Mouse (Mus musculus): ENCODE data around the gene Ubl4a. TPM values are rescaled to one million over a fixed set of nuclear protein-coding genes. Genes with fewer than 3 reads are reported as not detected.

Ubl4a gene
- 66.8 and 76.0 TPM in 2 replicates for polyA plus RNA-seq (2014; fragmentation: Nextera tagmentation; extraction: Ambion mirVana)

DNA sequence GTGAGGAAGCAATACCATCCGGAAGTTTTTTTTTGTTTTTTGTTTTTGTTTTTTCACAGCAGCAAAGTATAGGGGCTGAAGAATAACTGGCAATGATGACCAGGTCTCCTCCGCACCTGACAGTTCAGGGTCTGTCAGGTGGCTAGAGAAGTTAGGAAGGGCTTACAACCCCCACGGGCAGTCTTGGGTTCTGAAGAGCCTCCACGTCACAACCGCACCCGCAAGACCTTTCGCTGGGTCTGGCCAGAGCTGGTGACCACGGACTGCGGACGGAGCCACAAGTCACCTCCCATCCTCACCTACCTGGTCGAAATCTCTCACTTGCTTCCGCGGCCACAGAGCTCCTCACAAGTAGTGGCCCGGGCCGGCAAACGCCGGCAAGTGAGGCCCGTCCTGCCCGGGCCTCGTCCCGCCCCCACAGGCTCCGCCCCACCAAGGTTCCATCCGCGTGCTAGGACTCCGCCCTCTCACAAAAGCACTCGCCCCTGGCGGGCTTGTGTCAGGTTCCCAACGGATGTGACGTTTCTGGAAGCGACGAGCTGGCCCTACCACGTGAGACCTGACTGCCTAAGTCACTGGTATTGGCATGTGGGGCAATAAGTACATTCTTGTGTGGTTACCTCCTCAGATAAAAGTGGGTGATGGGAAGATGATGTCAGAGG is at the start of gene Ubl4a, which contains the start of gene Slc10a3:
Gene Ubl4a, minus strand, starts transcription at position 331 of the 662 bp plus-strand sequence.
Gene Slc10a3, minus strand, starts transcription at position 462 of the 662 bp plus-strand sequence.
- Histone ChIP-seq H3K4me2 (ENCODE audit: low read length) (peak within 1 kb of the TSS; percentile 63), H3K4me3 (replicated peaks; ENCODE audit: low read depth, low read length) (peak within 1 kb of the TSS; percentile 42), H3K9me3 (ENCODE audit: control insufficient read depth, low read length) (no peaks in the 10 kb centered on the region), H3K36me3 (ENCODE audit: control insufficient read depth, insufficient read depth, low read length) (no peaks in the 10 kb centered on the region), H3K4me1 (ENCODE audit: control insufficient read depth, insufficient read depth, low read length) (no peaks in the 10 kb centered on the region), H3K27me3 (ENCODE audit: control insufficient read depth, insufficient read depth, low read length) (no peaks in the 10 kb centered on the region), H3K9ac (replicated peaks; ENCODE audit: low read length) (peak within 1 kb of the TSS; percentile 39), H3K27ac (replicated peaks; ENCODE audit: low read depth, low read length) (no peak within 1 kb of the TSS)
- DNase-seq, result peak; percentile 89
- peak; percentile 85 for ATAC-seq (ENCODE audit: low FRiP score, low TSS enrichment)
- WGBS, result 30% methylated on average over 32 of the region's 32 CpGs

- H3K27ac ChIP-seq (replicated peaks; ENCODE audit: low read depth, low read length), result no peak overlapping the region
- ATAC-seq (ENCODE audit: low FRiP score, low TSS enrichment), result peak; percentile 62; the same call in 1 of the 2 replicates
- H3K4me1 ChIP-seq (ENCODE audit: control insufficient read depth, insufficient read depth, low read length), result no peaks in the 10 kb centered on the region
- H3K9me3 ChIP-seq (ENCODE audit: control insufficient read depth, low read length), result no peaks in the 10 kb centered on the region
- H3K36me3 ChIP-seq (ENCODE audit: control insufficient read depth, insufficient read depth, low read length), result no peaks in the 10 kb centered on the region
- H3K9ac ChIP-seq (replicated peaks; ENCODE audit: low read length), result no peak overlapping the region
- no peak overlapping the region for H3K4me3 ChIP-seq (replicated peaks; ENCODE audit: low read depth, low read length)
- no peaks in the 10 kb centered on the region for H3K27me3 ChIP-seq (ENCODE audit: control insufficient read depth, insufficient read depth, low read length)
- peak; percentile 88 for DNase-seq
- no peak overlapping the region for H3K4me2 ChIP-seq (ENCODE audit: low read length)
Measured at GRCm38 (mm10) chrX:74413377-74413776, 40.4 kb upstream of the Ubl4a start.

DNA sequence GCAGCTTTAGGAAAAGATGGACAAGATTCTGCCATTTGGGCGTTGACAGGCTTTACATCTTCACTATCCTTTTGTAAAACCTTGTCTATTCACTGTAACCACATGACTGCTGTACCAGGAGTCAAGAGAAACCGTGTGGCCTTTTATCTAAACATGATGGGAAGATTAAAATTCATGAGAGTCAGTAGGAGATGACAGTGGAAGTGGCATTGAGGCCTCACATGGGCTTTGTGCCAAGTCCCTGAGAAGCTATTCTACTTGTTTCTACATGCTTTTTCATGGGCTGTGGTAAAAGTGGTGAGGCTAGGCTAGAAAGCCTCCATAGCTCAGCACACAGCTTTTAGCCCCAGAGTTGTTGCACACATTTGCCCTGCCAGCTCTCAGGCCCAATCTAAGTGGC is 35.3 kb upstream of the Ubl4a start:
- Histone ChIP-seq H3K9ac (replicated peaks; ENCODE audit: low read length) (no peak overlapping the region), H3K27ac (replicated peaks; ENCODE audit: low read depth, low read length) (no peak overlapping the region), H3K4me1 (ENCODE audit: control insufficient read depth, insufficient read depth, low read length) (no peaks in the 10 kb centered on the region), H3K9me3 (ENCODE audit: control insufficient read depth, low read length) (no peaks in the 10 kb centered on the region), H3K4me3 (replicated peaks; ENCODE audit: low read depth, low read length) (no peak overlapping the region), H3K4me2 (ENCODE audit: low read length) (no peak overlapping the region), H3K27me3 (ENCODE audit: control insufficient read depth, insufficient read depth, low read length) (no peaks in the 10 kb centered on the region), H3K36me3 (ENCODE audit: control insufficient read depth, insufficient read depth, low read length) (no peaks in the 10 kb centered on the region)
- peak; percentile 27 for DNase-seq
- WGBS, result 23% methylated on average over 2 of the region's 2 CpGs
- no peak for ATAC-seq (ENCODE audit: low FRiP score, low TSS enrichment)

DNA sequence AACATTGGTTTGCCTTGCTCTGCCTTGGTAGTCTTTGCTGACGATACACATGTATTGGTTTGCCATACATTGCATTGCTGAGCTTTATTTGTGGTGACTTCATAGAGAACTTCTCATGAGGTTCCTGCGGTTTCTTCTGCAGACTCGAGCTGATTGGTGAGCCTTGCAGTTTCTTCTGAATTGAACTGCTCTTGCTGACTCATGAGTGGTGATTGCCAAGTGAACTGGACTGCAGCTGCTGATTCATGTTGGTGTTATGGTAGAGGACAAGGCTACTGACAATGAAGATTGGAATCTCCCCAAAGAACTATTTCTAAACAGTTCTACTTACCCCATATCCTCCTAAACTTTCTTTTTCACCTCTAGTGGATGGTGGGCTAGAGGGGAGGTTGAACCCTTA is 27.1 kb upstream of the Ubl4a start:
- ATAC-seq (ENCODE audit: low FRiP score, low TSS enrichment) (no peak), DNase-seq (no peak)
- Histone ChIP-seq H3K9me3 (ENCODE audit: control insufficient read depth, low read length) (no peaks in the 10 kb centered on the region), H3K9ac (replicated peaks; ENCODE audit: low read length) (no peak overlapping the region), H3K27me3 (ENCODE audit: control insufficient read depth, insufficient read depth, low read length) (no peaks in the 10 kb centered on the region), H3K27ac (replicated peaks; ENCODE audit: low read depth, low read length) (no peak overlapping the region), H3K4me2 (ENCODE audit: low read length) (no peak overlapping the region), H3K4me3 (replicated peaks; ENCODE audit: low read depth, low read length) (no peak overlapping the region), H3K4me1 (ENCODE audit: control insufficient read depth, insufficient read depth, low read length) (no peaks in the 10 kb centered on the region), H3K36me3 (ENCODE audit: control insufficient read depth, insufficient read depth, low read length) (no peaks in the 10 kb centered on the region)
- 77% methylated on average over 3 of the region's 3 CpGs for WGBS

- peak; percentile 98 for ATAC-seq (ENCODE audit: low FRiP score, low TSS enrichment)
- 21% methylated on average over 30 of the region's 30 CpGs for WGBS
- peak; percentile 87 for DNase-seq
Measured at GRCm38 (mm10) chrX:74392535-74393443, 19.8 kb upstream of the Ubl4a start, which contains the start of the genes Fam3a and Ikbkg. TSS of gene Fam3a (minus strand) at chrX:74393272. TSS of gene Ikbkg (plus strand) at chrX:74393290.

GRCm38 (mm10) chrX:74388153-74388552 is 15.1 kb upstream of the Ubl4a start:
- peaks cover 10% of the 10 kb centered on the region for H3K36me3 ChIP-seq (ENCODE audit: control insufficient read depth, insufficient read depth, low read length)

More at GRCm38 (mm10) chrX:74392535-74393443, 19.8 kb upstream of the Ubl4a start, which contains the start of the genes Fam3a and Ikbkg:
- Histone ChIP-seq H3K36me3 (ENCODE audit: control insufficient read depth, insufficient read depth, low read length) (no peaks in the 10 kb centered on the region), H3K4me3 (replicated peaks; ENCODE audit: low read depth, low read length) (peak within 1 kb of the TSS; percentile 52), H3K4me1 (ENCODE audit: control insufficient read depth, insufficient read depth, low read length) (no peaks in the 10 kb centered on the region), H3K27ac (replicated peaks; ENCODE audit: low read depth, low read length) (peak within 1 kb of the TSS; percentile 89), H3K4me2 (ENCODE audit: low read length) (peak within 1 kb of the TSS; percentile 59), H3K9ac (replicated peaks; ENCODE audit: low read length) (peak within 1 kb of the TSS; percentile 63), H3K9me3 (ENCODE audit: control insufficient read depth, low read length) (no peaks in the 10 kb centered on the region), H3K27me3 (ENCODE audit: control insufficient read depth, insufficient read depth, low read length) (no peaks in the 10 kb centered on the region)

DNA sequence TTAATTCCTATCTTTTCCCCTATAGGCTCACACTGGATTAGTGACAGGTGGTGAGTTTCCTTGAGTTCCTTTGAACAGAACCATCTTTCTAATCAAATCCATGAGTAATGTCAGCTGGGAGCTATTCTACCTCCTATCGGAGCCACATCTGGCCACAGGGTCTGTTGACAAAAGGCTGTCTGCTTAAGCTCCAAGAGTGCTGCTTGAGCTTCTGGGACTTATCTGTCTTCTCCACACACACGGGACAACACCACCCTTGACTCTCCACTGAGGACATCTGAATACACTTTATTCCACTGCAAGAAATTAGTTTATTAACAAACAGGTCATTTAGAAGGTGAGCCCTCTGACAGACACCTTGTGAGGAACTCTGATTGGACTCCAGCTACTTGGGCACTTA is 11.4 kb upstream of the Ubl4a start:
- Histone ChIP-seq H3K4me2 (ENCODE audit: low read length) (no peak overlapping the region), H3K27me3 (ENCODE audit: control insufficient read depth, insufficient read depth, low read length) (no peaks in the 10 kb centered on the region), H3K4me3 (replicated peaks; ENCODE audit: low read depth, low read length) (no peak overlapping the region), H3K4me1 (ENCODE audit: control insufficient read depth, insufficient read depth, low read length) (no peaks in the 10 kb centered on the region), H3K36me3 (ENCODE audit: control insufficient read depth, insufficient read depth, low read length) (peaks cover 10% of the 10 kb centered on the region), H3K27ac (replicated peaks; ENCODE audit: low read depth, low read length) (no peak overlapping the region), H3K9ac (replicated peaks; ENCODE audit: low read length) (no peak overlapping the region), H3K9me3 (ENCODE audit: control insufficient read depth, low read length) (no peaks in the 10 kb centered on the region)
- DNase-seq, result no peak
- WGBS, result 90% methylated on average over 2 of the region's 2 CpGs
- no peak for ATAC-seq (ENCODE audit: low FRiP score, low TSS enrichment)

More at GRCm38 (mm10) chrX:74388153-74388552, 15.1 kb upstream of the Ubl4a start:
- no peak for DNase-seq
- no peaks in the 10 kb centered on the region for H3K27me3 ChIP-seq (ENCODE audit: control insufficient read depth, insufficient read depth, low read length)
- H3K27ac ChIP-seq (replicated peaks; ENCODE audit: low read depth, low read length), result no peak overlapping the region
- no peak for ATAC-seq (ENCODE audit: low FRiP score, low TSS enrichment)
- H3K4me3 ChIP-seq (replicated peaks; ENCODE audit: low read depth, low read length), result no peak overlapping the region
- no peak overlapping the region for H3K9ac ChIP-seq (replicated peaks; ENCODE audit: low read length)
- H3K4me1 ChIP-seq (ENCODE audit: control insufficient read depth, insufficient read depth, low read length), result no peaks in the 10 kb centered on the region
- H3K9me3 ChIP-seq (ENCODE audit: control insufficient read depth, low read length), result no peaks in the 10 kb centered on the region
- no peak overlapping the region for H3K4me2 ChIP-seq (ENCODE audit: low read length)

- peak overlapping the region; percentile 62 for H3K4me2 ChIP-seq (ENCODE audit: low read length)
- H3K27me3 ChIP-seq (ENCODE audit: control insufficient read depth, insufficient read depth, low read length), result no peaks in the 10 kb centered on the region
- 22% methylated on average over 48 of the region's 49 CpGs for WGBS
- no peaks in the 10 kb centered on the region for H3K9me3 ChIP-seq (ENCODE audit: control insufficient read depth, low read length)
- DNase-seq (peak; percentile 80), ATAC-seq (ENCODE audit: low FRiP score, low TSS enrichment) (peak; percentile 82)
- H3K4me1 ChIP-seq (ENCODE audit: control insufficient read depth, insufficient read depth, low read length), result peaks cover 9% of the 10 kb centered on the region
- no peaks in the 10 kb centered on the region for H3K36me3 ChIP-seq (ENCODE audit: control insufficient read depth, insufficient read depth, low read length)
- peak overlapping the region; percentile 75 for H3K9ac ChIP-seq (replicated peaks; ENCODE audit: low read length)
- H3K27ac ChIP-seq (replicated peaks; ENCODE audit: low read depth, low read length), result peak overlapping the region; percentile 76
- H3K4me3 ChIP-seq (replicated peaks; ENCODE audit: low read depth, low read length), result peak overlapping the region; percentile 55
Measured at GRCm38 (mm10) chrX:74368209-74368909, 4.7 kb downstream of the Ubl4a start.
